Mouse (Mus musculus) embryonic facial prominence, embryonic 14.5 days (tissue): ENCODE measurements around the gene Sst. TPM values are rescaled to one million over a fixed set of nuclear protein-coding genes. Genes with fewer than 3 reads are reported as not detected.

Experiments used
- ATAC-seq: fragments of 200-750 bp; cut with Nextera tagmentation; 2 replicates; pipeline ENCODE4 v1.8.0; 2017; ENCODE audit warnings: low read depth, moderate number of reproducible peaks, moderate TSS enrichment
- DNase-seq: peaks from one replicate; pipeline ENCODE4 v3.0.0-alpha.2; 2015; ENCODE audit warnings: low spot score
- H3K27ac ChIP-seq: fragments of 300-500 bp; sonication (generic); replicated peaks from 2 replicates; pipeline ENCODE4 v1.5.1; 2014; ENCODE audit warnings: low read depth, mild to moderate bottlenecking, low read length, moderate library complexity
- H3K27me3 ChIP-seq: fragments of 300-500 bp; sonication (generic); replicated peaks from 2 replicates; pipeline ENCODE4 v1.6.1; 2014; ENCODE audit warnings: low read length; ENCODE audit not compliant: control insufficient read depth, insufficient read depth
- H3K36me3 ChIP-seq: fragments of 300-500 bp; sonication (generic); 2 replicates; pipeline ENCODE4 v1.6.1; 2014; ENCODE audit warnings: low read length, mixed read lengths; ENCODE audit not compliant: control insufficient read depth, insufficient read depth
- H3K4me1 ChIP-seq: fragments of 300-500 bp; sonication (generic); 2 replicates; pipeline ENCODE4 v1.6.1; 2014; ENCODE audit warnings: antibody characterized with exemption, low read length; ENCODE audit not compliant: control insufficient read depth, insufficient read depth
- H3K4me2 ChIP-seq: fragments of 300-500 bp; sonication (generic); 2 replicates; pipeline ENCODE4 v1.6.1; 2014; ENCODE audit warnings: low read depth, mild to moderate bottlenecking, low read length, moderate library complexity, mixed read lengths
- H3K4me3 ChIP-seq: fragments of 300-500 bp; sonication (generic); 2 replicates; pipeline ENCODE4 v1.5.1; 2014; ENCODE audit warnings: low read depth, mild to moderate bottlenecking, low read length
- H3K9ac ChIP-seq: fragments of 300-500 bp; sonication (generic); 2 replicates; pipeline ENCODE4 v1.6.1; 2014; ENCODE audit warnings: low read depth, mild to moderate bottlenecking, low read length, moderate library complexity, mixed read lengths
- H3K9me3 ChIP-seq: fragments of 300-500 bp; sonication (generic); 2 replicates; pipeline ENCODE4 v1.6.1; 2016; ENCODE audit warnings: low read length; ENCODE audit not compliant: control insufficient read depth
- WGBS: fragments of 180-500 bp; shearing (Covaris S2); extraction: QIAGEN DNeasy Blood & Tissue Kit; methylation state at CpG from one replicate; pipeline ENCODE4 v1.1.7; 2014; 5-methylcytosine and 5-hydroxymethylcytosine counted together
- polyA plus RNA-seq: library from polyadenylated mRNA; unstranded; fragments of >200 nt; fragmentation: Nextera tagmentation; extraction: Ambion mirVana; gene quantifications from 2 replicates; pipeline ENCODE4 v1.2.1, GENCODE M21; 2014

Gene Sst
- polyA plus RNA-seq, 1 experiment from 2014 or later: 2.7 TPM

GRCm38 (mm10) chr16:23897984-23898586 is 7.3 kb upstream of the Sst start:
- Histone ChIP-seq H3K36me3 (no peaks in the 10 kb centered on the region), H3K9ac (peak overlapping the region; percentile 1; the same call in 1 of the 2 replicates), H3K9me3 (no peaks in the 10 kb centered on the region), H3K27ac (no peak overlapping the region), H3K27me3 (peaks cover 10% of the 10 kb centered on the region), H3K4me1 (peaks cover 3% of the 10 kb centered on the region; the same call in 1 of the 2 replicates), H3K4me3 (peak overlapping the region; percentile 19), H3K4me2 (peak overlapping the region; percentile 44)
- DNase-seq: peak; percentile 88
- ATAC-seq: peak; percentile 85
- 5% methylated on average over 13 of the region's 15 CpGs for WGBS

DNA sequence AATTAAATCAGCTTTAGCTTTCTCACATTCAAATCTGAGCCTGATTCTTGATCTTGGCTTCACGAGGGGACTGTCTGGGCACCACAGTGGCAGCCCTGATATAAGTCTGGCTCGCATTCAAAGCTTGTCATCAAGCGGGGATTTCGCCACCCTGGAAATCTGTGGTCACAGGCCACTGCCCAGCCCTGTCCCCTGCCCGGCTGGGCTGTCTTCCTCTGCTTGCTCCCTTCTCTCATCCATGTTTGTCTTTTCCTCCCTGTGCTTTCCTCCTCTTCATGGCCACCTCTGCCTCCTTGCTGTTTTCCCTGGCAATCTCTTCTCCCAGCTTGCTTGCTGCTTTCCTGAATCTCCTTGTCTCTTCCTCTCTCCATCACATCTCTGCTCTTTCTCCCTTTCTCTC is 6.7 kb upstream of the Sst start:
- WGBS: 51% methylated on average over 5 of the region's 5 CpGs
- Histone ChIP-seq H3K4me3 (no peak overlapping the region), H3K27ac (no peak overlapping the region), H3K36me3 (no peaks in the 10 kb centered on the region), H3K4me1 (peaks cover 3% of the 10 kb centered on the region; the same call in 1 of the 2 replicates), H3K9me3 (no peaks in the 10 kb centered on the region), H3K9ac (no peak overlapping the region), H3K27me3 (peaks cover 12% of the 10 kb centered on the region), H3K4me2 (peak overlapping the region; percentile 44)
- ATAC-seq: no peak
- DNase-seq: no peak

DNA sequence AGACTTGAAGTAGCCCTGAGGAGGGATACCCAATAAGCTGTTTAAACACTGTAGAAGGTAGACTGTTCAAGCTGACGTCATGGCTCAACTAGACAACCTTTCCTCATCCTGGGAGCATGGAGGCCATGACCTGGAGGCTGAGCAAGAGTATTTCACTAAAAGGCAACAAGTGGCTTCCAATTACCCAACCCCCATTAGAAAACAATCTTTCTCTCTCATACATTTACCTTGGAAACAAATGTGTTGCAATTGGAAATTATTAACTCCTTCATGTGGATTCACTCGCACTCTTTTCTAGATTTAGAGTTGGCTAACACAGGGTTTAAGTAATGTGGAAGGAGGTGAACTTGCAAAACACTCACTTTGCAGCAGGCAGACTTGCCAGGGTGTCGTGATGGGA is 4.4 kb upstream of the Sst start:
- no peak overlapping the region for H3K4me3 ChIP-seq
- H3K36me3 ChIP-seq: no peaks in the 10 kb centered on the region
- ATAC-seq (no peak), DNase-seq (no peak)
- H3K27me3 ChIP-seq: peaks cover 34% of the 10 kb centered on the region
- 85% methylated on average over 3 of the region's 3 CpGs for WGBS
- peaks cover 3% of the 10 kb centered on the region; the same call in 1 of the 2 replicates for H3K4me1 ChIP-seq
- H3K4me2 ChIP-seq: no peak overlapping the region
- H3K9me3 ChIP-seq: no peaks in the 10 kb centered on the region
- H3K9ac ChIP-seq: no peak overlapping the region
- no peak overlapping the region for H3K27ac ChIP-seq

DNA sequence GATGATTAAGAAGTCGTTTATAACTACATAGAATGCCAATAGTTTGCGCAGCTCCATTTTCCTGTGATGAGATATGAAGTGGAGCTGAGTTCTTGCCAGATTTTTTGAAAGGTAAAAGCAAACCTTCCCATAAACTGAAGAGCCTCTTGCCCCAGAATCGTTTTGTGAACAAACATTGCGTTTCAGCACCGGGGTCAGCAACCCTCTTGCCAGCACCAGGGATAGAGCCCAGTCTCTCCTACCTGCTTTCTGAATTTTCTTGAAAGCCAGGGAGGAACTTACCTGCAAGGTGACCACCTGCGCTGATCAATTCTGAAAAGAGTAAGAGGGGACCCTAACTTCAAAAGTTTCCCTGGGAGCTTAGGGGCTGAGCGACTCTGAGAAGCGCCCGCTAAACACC is 607 bp downstream of the Sst start:
- H3K9me3 ChIP-seq: no peaks in the 10 kb centered on the region
- no peak overlapping the region for H3K4me2 ChIP-seq
- H3K27me3 ChIP-seq: peaks cover 34% of the 10 kb centered on the region
- H3K4me3 ChIP-seq: no peak overlapping the region
- WGBS: 5% methylated on average over 9 of the region's 9 CpGs
- no peak for ATAC-seq
- no peak overlapping the region for H3K27ac ChIP-seq
- no peaks in the 10 kb centered on the region; the same call in 1 of the 2 replicates for H3K4me1 ChIP-seq
- DNase-seq: peak; percentile 52
- no peak overlapping the region for H3K9ac ChIP-seq
- H3K36me3 ChIP-seq: no peaks in the 10 kb centered on the region

GRCm38 (mm10) chr16:23887910-23888579 is 2.7 kb downstream of the Sst start:
- ATAC-seq (no peak), DNase-seq (no peak)
- peaks cover 34% of the 10 kb centered on the region for H3K27me3 ChIP-seq
- no peaks in the 10 kb centered on the region for H3K9me3 ChIP-seq
- H3K36me3 ChIP-seq: no peaks in the 10 kb centered on the region
- WGBS: 66% methylated on average over 10 of the region's 10 CpGs
- no peak overlapping the region for H3K27ac ChIP-seq
- no peak overlapping the region for H3K4me2 ChIP-seq
- H3K9ac ChIP-seq: no peak overlapping the region
- no peaks in the 10 kb centered on the region; the same call in 1 of the 2 replicates for H3K4me1 ChIP-seq
- no peak overlapping the region for H3K4me3 ChIP-seq

DNA sequence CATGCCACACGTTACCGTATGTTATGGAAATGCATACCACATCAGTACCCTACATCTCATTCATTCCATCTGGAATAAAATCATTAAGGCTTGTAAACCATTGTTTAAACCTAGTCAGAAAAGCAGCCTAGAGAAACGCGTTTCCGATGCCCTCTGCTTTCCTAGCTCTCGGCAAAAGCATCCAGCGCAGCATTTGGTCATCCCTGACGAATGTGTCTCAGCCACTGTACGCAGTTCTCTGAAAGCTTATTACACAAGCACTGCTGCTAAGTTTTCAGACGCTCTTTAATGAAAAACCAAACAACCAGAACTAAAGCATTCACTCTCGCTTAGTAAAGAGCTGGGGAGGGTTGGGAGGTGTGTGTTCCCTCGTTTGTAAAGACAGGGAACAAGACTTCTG is 5.7 kb downstream of the Sst start:
- no peaks in the 10 kb centered on the region for H3K36me3 ChIP-seq
- H3K4me2 ChIP-seq: no peak overlapping the region
- H3K9ac ChIP-seq: no peak overlapping the region
- no peak for ATAC-seq
- H3K4me3 ChIP-seq: no peak overlapping the region
- no peaks in the 10 kb centered on the region; the same call in 1 of the 2 replicates for H3K4me1 ChIP-seq
- H3K9me3 ChIP-seq: no peaks in the 10 kb centered on the region
- no peak for DNase-seq
- H3K27ac ChIP-seq: no peak overlapping the region
- H3K27me3 ChIP-seq: peaks cover 10% of the 10 kb centered on the region
- WGBS: 59% methylated on average over 12 of the region's 12 CpGs

GRCm38 (mm10) chr16:23855242-23855641 is 35.5 kb downstream of the Sst start:
- Histone ChIP-seq H3K36me3 (no peaks in the 10 kb centered on the region), H3K4me2 (no peak overlapping the region), H3K9me3 (no peaks in the 10 kb centered on the region), H3K9ac (no peak overlapping the region), H3K27me3 (no peaks in the 10 kb centered on the region), H3K4me1 (no peaks in the 10 kb centered on the region), H3K4me3 (no peak overlapping the region), H3K27ac (no peak overlapping the region)
- WGBS: 69% methylated on average over 1 of the region's 1 CpGs
- DNase-seq (no peak), ATAC-seq (no peak)

GRCm38 (mm10) chr16:23849720-23850119 is 41.0 kb downstream of the Sst start:
- H3K4me3 ChIP-seq: no peak overlapping the region
- H3K9ac ChIP-seq: no peak overlapping the region
- H3K27ac ChIP-seq: no peak overlapping the region
- ATAC-seq: no peak
- no peak for DNase-seq
- no peaks in the 10 kb centered on the region for H3K27me3 ChIP-seq
- peaks cover 8% of the 10 kb centered on the region; the same call in 1 of the 2 replicates for H3K9me3 ChIP-seq
- H3K36me3 ChIP-seq: no peaks in the 10 kb centered on the region
- no peaks in the 10 kb centered on the region for H3K4me1 ChIP-seq
- no peak overlapping the region for H3K4me2 ChIP-seq

GRCm38 (mm10) chr16:23849176-23849575 is 41.6 kb downstream of the Sst start:
- H3K9me3 ChIP-seq: peaks cover 8% of the 10 kb centered on the region; the same call in 1 of the 2 replicates
- no peak overlapping the region for H3K4me3 ChIP-seq
- H3K9ac ChIP-seq: no peak overlapping the region
- H3K4me1 ChIP-seq: no peaks in the 10 kb centered on the region
- no peak overlapping the region for H3K27ac ChIP-seq
- DNase-seq: no peak
- H3K4me2 ChIP-seq: no peak overlapping the region
- no peaks in the 10 kb centered on the region for H3K36me3 ChIP-seq
- ATAC-seq: no peak
- H3K27me3 ChIP-seq: no peaks in the 10 kb centered on the region
